Mouse (Mus musculus) B cell, adult 2 months (primary cell): ENCODE data around the gene Fam47e.
"Not testable (repeated sequence)": the region's sequence is repeated elsewhere in the genome, so short reads cannot be mapped to it uniquely, and the experiment has no call there.

ENCODE experiments used
- DNase-seq, 2 experiments: peaks; one replicate each; pipeline ENCODE4 v3.0.0; 2022

Gene Fam47e

DNA sequence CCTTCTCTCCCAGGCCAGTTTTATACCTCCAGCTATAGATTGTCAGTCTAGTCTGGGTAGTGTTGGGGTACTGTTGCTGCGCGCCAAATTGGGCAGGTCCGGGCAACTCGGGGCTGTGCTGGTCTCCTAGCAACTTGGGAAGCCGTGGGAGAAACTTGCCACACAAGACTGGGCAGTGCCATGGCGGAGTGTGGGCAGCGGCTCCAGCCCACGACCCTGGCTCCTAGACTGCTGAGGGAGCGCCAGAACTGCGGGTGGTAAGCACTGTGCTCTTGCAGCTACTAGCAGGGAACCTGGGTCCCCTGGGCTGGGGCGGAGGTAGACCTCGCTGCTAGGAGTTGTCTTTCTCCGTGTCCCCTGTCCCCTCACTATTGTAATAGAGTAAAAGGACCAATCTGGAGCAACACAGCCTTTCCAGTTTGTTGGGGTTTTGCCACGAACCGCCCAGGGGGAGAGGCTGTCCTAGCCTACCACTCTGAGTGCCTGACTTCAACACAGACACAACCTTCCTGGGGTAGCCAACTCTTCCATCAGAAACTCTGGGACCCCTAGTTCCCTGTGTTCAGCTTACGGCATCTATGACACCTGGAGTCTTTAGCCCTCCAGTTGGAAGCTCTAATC, at the start of gene Fam47e:
Gene Fam47e (plus strand): TSS at position 179 of the 621 bp plus-strand sequence.
- no peak for DNase-seq

DNA sequence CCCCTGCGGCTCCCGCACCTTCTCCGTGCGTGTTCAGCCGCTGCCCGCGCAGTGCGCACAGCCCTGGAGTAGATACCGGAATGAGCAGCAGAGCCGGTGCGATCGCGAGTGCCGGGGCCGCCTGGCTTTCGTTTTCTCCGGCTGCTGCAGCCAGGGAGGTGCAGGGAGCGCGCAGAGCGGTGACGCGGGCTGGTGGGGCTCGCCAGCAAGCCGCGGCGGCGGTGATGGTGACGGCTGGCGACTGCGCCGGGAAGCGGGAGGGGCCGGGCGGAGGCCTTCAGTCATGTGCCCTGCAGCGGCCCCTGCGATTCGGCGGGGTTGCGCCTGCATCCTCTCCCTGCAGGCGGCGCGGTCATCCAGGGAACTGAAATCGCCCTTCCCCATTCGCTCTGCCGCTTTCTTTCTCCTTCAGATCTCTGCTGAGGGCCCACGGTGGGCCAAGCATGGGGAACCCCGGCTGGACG, 49.4 kb upstream of the Fam47e start:
- DNase-seq, result peak; percentile 89

DNA sequence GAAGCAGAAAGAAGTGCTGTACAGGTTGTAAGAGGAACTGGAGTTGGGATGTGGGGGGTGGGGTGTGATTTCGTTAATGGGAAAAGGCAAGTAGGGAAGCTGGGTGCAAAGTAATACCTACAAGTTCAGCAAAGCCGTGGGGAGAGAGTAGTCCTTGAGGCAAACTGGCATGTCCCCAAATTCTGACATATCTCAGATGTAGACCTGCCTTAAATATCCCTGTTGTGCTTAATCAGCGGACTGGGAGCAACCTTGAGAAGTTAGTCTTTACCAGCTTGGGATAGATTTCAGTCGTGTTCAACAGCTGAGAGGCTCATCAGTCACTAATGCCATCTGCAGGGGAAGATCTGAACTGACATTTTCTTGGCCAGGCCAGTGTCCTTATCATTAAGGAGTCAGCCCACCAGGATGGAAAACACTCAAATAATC, 48.6 kb upstream of the Fam47e start:
- peak; percentile 52 to 59 for DNase-seq

DNA sequence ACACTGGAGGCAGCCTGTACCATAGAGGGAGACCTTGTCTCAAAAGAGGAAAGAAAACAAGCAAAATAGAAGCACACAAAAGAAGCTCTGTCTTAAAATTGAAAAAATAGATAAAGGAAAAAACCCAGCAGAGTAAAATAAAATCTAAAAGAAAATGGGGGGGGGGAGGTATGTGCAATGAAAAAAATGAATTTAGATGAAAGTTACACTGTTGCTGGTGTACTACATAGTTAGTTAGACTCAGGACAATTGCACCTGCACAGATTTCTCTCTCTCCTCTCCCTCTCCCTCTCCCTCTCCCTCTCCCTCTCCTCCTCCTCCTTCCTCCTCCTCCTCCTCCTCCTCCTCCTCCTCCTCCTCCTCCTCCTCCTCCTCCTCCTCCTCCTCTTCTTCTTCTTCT, 48.1 kb upstream of the Fam47e start, which contains the start of gene Scarb2:
Gene Scarb2 (minus strand): TSS at position 101 of the 400 bp plus-strand sequence.
- no peak for DNase-seq

DNA sequence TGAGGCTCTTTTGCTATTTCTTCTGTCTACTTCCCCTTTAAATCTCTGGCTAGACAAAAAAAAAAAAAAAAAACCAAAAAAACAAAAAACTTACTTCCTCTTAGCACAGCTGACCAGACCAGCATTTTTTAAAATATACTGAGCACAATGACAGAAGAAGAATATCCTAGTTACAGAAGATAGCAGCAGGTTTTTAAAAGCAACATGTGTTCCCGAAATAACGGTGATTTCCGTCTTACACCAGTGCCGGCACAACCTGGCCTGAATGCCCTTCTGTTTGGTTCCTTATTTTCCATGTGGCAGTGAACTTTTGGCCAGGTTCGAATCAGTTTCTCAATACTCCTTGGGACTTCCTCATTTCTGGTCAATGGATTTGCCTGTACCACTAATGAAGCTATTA, 46.0 kb upstream of the Fam47e start:
- peak; percentile 66 for DNase-seq

DNA sequence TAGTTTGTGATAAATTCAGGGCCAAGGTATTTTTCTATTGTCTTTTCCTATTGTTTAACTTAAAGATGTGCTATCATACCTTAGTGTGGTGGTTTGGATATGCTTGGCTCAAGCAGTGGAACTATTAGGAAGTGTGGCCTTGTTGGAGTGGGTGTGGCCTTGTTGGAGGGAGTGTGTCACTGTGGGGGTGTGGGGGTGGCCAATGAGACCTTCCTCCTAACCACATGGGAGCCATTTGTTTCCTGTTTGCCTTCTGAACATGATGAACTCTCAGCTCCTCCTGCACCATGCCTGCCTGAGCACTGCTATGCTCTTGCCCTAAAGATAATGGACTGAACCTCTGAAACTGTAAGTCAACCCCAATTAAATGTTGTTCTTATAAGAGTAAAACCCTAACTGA, 43.6 kb upstream of the Fam47e start:
- DNase-seq, result peak; percentile 54 to 59

DNA sequence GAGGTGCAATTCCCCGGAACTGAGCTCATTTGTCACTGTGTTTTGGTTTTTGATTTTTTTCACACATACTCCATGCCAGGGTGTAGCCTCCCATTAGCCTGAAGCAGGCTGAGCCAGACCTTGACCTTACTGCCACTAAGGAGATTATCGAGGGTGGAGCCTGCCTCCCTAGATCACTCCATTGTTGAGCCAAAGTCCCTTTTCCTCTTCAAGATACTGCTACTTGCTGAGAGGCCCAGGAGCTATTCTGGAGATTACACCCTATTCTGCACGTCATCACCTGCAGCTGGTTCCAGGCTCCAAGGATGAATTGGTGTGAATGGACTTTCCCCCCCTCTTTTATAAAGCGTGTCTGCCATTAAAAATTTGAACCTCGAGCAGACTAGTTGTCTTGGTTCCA, 42.8 kb upstream of the Fam47e start:
- no peak for DNase-seq

DNA sequence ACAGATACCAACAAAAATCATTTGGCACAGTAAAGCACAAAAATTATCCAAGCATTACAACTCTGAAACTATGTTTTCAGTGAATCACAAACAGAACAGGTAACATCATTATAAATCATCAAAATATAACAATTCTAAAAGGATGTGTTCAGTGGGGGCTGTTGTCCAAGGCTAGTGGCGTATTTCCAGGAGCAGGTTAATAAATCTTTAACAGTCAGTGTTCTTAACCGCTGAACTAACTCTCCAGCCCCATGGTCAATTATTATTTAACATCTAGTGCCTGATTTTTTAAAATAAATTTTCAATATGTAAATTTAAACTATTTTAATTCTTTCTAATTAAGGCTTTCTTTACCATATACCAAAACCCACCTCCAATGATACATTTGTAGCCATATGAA, 33.7 kb upstream of the Fam47e start:
- not testable (repeated sequence) for DNase-seq

DNA sequence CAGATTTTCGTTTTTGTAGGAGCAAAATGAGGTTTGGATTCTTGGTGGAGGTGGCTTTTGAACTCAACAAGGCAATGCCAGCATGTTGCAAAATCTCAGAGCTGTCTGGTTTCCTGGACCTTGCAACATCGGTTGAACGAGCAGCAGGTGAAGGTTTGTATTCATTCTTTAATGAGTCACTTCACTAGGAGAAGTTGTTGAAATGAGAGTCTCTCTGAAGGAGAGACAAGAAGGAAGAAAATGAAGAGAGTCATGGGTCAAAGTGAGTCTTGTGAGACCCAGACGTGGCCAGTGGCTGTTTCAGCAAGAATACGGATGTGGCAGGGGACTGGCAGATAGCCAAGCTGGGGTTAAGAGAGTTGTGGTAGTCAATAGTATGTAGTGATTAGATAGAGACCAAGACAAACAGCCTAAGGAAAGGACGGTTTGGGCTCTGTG, 30.0 kb upstream of the Fam47e start:
- no peak for DNase-seq

DNA sequence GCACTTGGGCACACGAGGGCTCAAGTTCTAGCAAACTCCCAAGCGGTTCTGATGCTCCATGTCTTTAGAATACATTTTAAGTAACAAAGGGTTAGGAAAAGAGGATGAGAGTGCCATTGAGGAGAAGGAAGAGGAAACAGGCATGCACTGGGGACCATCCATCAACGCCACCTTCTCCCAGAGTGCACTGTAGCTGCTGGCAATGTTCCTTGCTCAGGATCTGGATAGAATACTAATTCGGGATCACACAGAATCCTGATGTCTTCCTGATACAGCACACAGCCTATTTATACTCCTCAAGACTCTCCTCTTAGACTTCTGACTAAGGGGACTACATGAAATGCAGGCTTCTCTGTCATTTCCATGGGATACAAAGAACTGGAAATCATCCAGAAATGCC, 15.2 kb upstream of the Fam47e start:
- no peak for DNase-seq

DNA sequence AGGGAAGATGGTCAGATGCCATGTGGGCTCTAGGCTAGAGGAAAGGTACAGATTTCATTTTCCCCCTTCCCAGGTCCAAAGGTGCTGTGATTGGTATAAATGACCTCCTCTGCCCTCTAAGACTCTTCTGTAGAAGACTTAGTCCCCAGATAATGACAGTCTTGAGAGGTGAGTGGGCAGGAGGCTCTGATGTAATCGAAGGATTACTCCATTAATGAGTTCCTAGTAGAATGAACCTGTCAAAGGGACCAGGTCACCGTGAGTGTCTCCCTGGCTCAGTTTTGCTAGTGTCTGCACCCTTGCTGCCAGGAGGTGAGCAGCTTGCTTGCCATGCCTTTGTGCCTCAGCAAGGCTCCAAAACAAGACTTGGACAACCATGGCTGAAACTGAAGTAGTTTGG, 2.3 kb upstream of the Fam47e start:
- no peak for DNase-seq

DNA sequence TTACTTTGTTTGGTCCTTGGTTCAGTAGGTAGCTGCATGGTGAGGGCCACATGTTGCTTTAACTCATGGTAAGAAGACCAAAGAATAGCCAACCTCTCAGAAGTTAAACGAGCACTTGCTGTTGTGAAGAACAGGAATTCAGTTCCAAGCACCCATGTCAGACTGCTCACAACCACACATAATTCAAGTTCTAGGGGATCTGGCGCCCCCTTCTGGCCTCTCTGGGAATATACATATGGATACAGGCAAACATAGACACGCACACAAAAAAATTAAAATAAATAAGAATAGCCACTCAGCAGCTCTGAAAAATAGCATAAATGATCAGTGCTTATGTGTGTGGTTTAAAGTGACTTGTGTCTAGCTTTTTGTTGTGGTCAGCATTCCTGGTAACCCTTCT, 930 bp upstream of the Fam47e start:
- DNase-seq, result peak; percentile 53 to 54

DNA sequence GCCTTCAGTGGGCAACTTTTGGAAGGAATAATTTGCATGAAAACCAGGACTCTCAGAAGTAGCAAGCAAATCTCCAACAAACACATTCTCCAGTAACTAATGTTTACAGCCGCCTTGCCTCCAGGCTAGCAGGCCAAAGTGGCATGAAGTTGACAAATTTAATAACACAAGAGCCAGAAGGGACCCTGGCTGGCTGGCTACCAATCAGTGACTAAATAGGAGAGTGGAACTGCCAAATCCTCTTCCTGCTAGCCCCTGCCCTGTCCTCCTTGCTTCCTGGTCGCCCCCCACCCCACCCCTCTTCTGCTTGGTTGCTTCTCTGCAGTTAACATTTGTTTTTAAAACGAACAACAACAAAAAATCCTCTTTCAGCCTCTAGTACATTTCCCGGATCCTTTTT, 426 bp upstream of the Fam47e start:
- no peak for DNase-seq

DNA sequence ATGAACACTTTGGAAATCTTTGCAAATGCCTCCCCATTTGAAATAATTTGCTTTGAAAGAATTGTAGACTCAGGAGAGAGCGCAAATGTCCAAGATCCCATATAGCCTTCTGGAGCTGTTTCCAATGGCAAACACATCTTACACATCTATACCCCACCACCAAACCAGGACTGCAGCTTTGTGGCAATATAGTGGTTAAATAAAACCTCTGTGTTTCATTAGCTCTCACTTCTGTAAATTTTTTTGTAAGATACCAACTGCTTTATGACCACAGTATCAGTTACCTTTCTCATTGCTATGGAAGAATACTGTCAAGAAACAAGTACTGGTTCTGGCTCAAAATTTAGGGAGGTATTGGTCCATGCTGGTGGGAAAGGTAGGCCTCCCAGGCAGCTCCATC, 1.0 kb downstream of the Fam47e start:
- no peak for DNase-seq

DNA sequence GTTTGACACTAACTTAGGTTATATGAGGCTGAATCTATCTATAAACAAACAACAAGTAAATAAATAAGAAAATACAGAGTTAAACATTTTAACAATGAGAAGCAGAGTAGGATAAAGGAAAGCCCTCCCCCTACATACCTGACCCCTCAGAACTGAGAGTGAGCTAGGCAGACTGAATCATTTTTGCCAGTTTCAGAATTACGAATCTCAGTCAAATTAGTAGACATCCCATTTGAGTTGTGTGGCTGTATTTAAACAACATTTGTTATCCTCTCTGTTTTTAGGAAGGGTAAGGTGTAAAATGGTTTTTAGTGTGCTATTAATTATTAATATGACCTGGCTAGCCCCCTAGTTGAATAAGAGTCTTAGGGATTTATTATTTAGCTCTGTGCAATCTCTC, 2.6 kb downstream of the Fam47e start:
- no peak for DNase-seq

DNA sequence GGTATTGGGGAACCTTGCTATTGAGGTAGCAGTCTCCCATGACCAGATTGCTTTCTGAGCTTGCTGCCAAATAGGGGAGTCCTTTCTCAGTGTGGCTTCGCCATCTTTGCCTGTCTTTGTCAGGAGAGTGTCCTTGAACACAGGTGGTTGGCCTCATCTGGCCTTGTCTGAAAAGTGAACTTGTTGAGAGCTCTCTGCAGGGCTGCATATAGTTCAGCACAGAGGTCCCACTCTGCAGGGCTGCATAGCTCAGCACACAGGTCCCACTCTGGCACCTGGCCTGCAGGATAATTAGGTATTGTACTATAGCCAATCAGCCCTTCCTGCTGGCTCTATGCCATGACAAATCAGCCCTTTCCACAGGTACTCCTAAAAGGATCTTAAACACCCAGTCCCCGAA, 5.3 kb downstream of the Fam47e start:
- no peak for DNase-seq

DNA sequence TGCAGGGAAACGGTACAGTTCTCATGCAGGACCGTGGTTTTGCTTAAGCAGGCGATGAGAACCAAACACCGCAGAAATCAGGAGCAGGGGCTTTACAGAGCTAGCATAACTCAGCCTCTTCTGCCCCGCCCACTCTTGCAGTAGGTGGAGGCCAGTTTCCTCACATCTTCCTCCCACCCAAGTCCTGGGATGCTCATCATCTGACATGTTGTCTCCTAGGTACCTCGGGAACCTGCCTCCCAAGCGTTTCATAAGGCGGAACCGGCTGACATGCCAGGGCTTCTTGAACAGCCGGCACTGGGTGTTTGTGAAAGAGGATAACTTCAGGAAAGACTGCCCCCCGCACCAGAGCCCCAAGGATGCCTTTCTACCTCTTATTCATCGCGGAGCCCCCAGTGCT, 7.1 kb downstream of the Fam47e start:
- DNase-seq, result no peak

DNA sequence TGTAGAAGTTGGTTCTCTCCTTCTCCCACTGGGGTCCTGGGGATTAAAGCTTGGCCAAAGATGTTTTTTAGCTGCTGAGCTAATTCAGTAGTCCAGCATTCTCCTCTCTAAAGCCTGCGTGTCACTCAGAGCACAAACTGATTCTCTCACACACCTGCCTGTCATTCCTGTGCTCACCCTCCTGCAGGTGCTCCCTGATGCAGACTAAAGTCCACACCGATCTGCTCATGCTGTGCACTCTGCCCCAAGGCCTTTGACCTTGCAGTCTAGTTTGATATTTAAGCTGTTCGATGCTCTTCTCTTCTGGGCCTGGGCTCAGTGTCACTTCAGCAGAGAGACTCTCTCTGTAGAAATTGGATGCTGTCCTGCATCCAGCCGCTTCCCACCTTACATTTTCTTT, 16.4 kb downstream of the Fam47e start:
- no peak for DNase-seq

DNA sequence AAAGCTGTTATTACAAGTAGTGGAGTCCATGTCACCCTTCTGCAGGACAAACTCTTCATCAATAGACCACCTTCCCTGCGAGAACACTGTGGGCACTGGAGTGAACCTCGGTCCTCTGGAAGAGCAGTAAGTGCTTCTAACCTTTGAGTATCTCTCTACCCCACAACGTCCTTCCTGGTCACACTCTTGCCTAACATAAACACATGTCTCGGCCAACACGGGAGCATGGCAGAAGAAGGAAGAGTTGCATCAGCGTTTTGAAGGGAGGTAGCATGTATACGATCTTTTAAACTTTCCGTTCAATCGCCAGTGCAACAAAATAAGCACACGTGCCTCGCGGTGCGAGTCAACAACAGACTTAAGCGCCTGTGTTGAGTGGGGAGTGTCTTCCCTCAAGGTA, 24.7 kb downstream of the Fam47e start:
- DNase-seq, result no peak

DNA sequence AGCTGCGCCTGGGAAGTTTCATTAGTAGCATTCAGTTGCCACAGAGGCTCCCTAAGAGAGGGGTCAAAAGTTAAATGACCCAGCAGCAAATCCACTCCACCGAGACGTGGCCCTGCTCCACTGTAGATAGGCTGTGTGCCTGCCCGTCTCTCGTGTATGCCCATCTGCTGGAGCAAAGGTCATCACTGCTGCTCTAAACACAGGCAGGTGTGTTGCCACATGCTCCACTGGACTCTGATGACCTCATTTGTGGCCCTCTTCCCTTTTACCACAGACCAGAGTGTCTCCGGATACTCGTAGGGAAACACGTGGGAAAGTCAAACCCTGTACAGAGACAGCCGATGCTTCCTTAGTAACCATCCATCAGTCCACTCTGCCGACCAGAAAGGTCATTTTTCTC, 31.1 kb downstream of the Fam47e start:
- no peak for DNase-seq

DNA sequence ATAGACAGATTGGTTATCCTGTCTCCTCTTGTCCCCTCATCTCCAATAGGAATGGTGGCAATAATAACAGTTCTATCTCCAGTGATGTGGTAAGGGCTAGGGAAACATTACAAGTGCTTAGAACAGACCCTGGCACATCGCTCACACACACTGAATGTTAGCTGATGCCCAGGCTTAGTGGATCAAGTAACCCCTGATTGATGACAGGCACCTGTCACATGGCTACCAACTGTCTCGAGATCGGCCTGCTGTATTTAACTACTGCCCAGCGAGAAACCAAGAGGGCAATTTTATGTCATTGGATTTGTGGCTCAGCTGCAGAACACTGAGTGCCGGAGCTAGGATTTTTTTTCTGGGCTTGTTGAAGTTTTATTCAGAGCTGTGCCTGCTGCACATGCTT, 40.2 kb downstream of the Fam47e start:
- DNase-seq, result no peak

DNA sequence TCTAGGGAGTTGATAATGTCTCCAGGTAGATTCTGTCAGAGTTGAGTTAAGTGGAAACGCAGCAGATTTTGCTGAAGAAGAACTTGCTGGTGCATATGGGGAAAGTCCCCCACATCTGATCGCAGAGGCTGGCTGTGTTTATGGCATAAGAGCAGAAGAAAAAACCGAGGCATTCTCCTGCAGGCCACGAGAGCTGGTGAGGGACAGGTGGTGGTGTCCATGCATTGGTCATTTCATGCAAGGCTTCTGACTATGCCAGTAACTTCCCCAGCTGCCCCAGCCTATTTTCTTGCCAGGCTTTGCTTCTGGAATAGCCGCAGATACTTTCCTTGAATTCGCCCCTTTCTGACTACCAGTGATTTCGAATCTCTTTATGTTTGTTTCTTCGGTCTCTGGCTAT, 42.0 kb downstream of the Fam47e start:
- no peak for DNase-seq

DNA sequence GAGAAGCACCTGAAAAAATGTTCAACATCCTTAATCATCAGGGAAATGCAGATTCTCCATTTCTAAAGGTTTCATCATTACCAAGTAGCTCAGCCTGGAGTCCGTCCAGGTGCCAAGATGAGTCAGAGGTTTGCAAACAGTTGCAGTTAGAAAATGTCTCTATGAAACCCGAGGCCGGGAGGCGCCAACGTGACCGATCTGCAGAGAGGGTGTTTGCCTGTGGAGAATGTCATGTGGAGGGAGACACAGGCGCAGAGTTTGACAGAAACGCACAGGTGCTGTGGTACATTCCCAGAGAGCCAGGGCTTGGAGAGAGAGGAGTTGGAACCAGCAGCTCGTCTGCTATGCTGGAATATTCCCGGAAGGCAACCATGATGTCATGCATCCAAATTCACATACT, 44.2 kb downstream of the Fam47e start:
- no peak for DNase-seq

DNA sequence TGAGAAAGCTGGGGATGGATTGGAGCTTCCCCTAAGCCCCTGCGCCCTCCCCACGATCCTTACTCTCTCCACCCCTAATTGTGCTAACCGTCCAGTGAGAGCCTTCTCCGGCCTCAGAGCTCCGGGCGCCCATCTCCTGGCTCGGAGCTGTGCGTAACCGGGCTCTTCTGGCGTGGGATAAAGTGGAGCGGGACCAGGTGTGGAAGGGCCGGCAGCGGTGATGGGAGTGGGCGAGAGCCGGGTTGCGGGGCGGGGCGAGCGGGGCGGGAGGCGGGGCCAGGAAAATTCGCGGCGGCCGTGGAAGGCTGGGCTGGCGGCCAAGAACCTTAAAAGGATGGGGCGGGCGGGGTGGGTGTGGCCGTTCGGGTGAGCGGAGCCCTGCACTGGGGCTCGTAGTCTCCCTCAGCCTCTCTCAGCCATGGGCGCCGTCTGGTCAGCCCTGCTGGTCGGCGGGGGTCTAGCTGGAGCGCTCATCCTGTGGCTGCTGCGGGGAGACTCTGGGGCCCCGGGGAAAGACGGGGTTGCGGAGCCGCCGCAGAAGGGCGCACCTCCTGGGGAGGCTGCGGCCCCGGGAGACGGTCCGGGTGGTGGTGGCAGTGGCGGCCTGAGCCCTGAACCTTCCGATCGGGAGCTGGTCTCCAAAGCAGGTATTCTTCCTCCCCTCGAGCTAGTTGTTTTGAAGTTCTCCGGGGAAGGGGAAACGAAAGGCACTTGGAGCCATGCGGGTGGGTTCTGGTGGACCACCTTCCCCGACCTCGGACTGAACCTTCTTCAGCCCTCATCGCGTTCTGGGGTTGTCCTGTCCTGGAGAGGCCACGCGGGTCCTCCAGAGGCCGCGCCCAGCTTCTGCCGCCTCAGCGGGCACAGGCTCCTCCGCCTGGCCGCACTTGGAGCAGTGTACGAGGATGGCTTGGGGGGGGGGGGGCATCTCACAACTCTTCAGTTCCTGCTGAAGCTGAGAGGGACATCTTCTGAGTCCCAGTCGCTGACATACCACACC, 48.1 kb downstream of the Fam47e start, which contains the start of gene Stbd1:
Gene Stbd1 (plus strand): TSS at position 351 of the 1,000 bp plus-strand sequence.
- DNase-seq, result peak; percentile 27 to 39
